Mouse (Mus musculus) E14TG2a.4 (cell line): Measurements from ENCODE around the gene Hspa2.
"Not testable (repeated sequence)": the region's sequence is repeated elsewhere in the genome, so short reads cannot be mapped to it uniquely, and the experiment has no call there.

Experiments
- H3K27me3 ChIP-seq: 2 replicates; pipeline ENCODE4 v1.6.1; 2014; ENCODE audit warnings: low read length, control low read depth; ENCODE audit not compliant: insufficient read depth
- H3K36me3 ChIP-seq: 2 replicates; pipeline ENCODE4 v1.6.1; 2014; ENCODE audit warnings: low read length, control low read depth; ENCODE audit not compliant: insufficient read depth
- H3K4me1 ChIP-seq: replicated peaks from 2 replicates; pipeline ENCODE4 v1.6.1; 2014; ENCODE audit warnings: low read depth, low read length, control low read depth
- H3K4me3 ChIP-seq: replicated peaks from 2 replicates; pipeline ENCODE4 v1.5.1; 2014; ENCODE audit warnings: mild to moderate bottlenecking, low read length
- H3K9me3 ChIP-seq: 2 replicates; pipeline ENCODE4 v1.6.1; 2014; ENCODE audit warnings: low read length, control low read depth
- CTCF ChIP-seq: conservative IDR thresholded peaks from 2 replicates; pipeline ENCODE4 v1.5.1; 2014; ENCODE audit warnings: low read length
- NANOG ChIP-seq: IDR thresholded peaks from 2 replicates; pipeline ENCODE4 v1.6.1; 2014; ENCODE audit warnings: borderline replicate concordance, low read length, mixed read lengths
- POU5F1 ChIP-seq: IDR thresholded peaks from 2 replicates; pipeline ENCODE4 v1.6.1; 2014; ENCODE audit warnings: low read length, borderline replicate concordance

The Hspa2 gene

GRCm38 (mm10) chr12:76435549-76435948 is 31.6 kb downstream of the Hspa2 start:
- no peaks in the 10 kb centered on the region for H3K9me3 ChIP-seq
- peaks cover 42% of the 10 kb centered on the region for H3K27me3 ChIP-seq
- peak overlapping the region; percentile 75 for H3K4me3 ChIP-seq
- no peaks in the 10 kb centered on the region for H3K36me3 ChIP-seq
- TF ChIP-seq NANOG (no peak), POU5F1 (no peak), CTCF (no peak)
- peaks cover 15% of the 10 kb centered on the region for H3K4me1 ChIP-seq

GRCm38 (mm10) chr12:76443488-76443887 is 39.5 kb downstream of the Hspa2 start:
- not testable (repeated sequence) for H3K4me3 ChIP-seq, H3K27me3 ChIP-seq
- Histone ChIP-seq H3K36me3 (peaks cover 27% of the 10 kb centered on the region), H3K9me3 (peaks cover 10% of the 10 kb centered on the region; the same call in 1 of the 2 replicates), H3K4me1 (peaks cover 47% of the 10 kb centered on the region)

- peaks cover 52% of the 10 kb centered on the region for H3K4me1 ChIP-seq
- H3K36me3 ChIP-seq = peaks cover 35% of the 10 kb centered on the region
- H3K9me3 ChIP-seq = peaks cover 10% of the 10 kb centered on the region; the same call in 1 of the 2 replicates
- H3K4me3 ChIP-seq = peak overlapping the region; percentile 80
- H3K27me3 ChIP-seq = no peaks in the 10 kb centered on the region
- no peak for TF ChIP-seq POU5F1
- TF ChIP-seq NANOG = no peak
- no peak for TF ChIP-seq CTCF
Observed at GRCm38 (mm10) chr12:76444359-76444772, 40.4 kb downstream of the Hspa2 start.

- Histone ChIP-seq H3K4me1 (peaks cover 57% of the 10 kb centered on the region), H3K36me3 (peaks cover 40% of the 10 kb centered on the region), H3K4me3 (peak overlapping the region; percentile 80), H3K27me3 (no peaks in the 10 kb centered on the region), H3K9me3 (peaks cover 10% of the 10 kb centered on the region; the same call in 1 of the 2 replicates)
- TF ChIP-seq POU5F1 = no peak
- TF ChIP-seq CTCF = no peak
- TF ChIP-seq NANOG = no peak
Observed at GRCm38 (mm10) chr12:76444862-76445261, 40.9 kb downstream of the Hspa2 start.

DNA sequence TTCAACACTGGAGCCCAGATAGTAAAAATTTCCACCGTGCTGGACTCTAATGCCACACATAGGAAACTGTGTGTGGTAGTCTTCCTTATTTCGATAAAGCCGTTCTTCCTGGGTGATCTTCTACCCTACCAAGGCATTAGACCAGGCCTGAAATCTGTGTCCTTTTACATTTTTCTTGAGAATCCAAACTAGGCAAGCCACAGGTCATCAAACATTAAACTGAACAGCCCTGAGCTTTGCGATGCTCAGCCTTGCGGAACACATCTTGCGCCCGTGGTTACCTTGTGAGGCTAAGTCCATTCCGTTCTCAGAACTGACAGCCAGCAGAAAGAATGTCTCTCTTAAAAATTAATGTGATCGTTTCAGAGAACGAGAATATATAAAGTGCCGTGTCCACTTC is 42.2 kb downstream of the Hspa2 start:
- H3K36me3 ChIP-seq = peaks cover 54% of the 10 kb centered on the region
- H3K4me1 ChIP-seq = peaks cover 65% of the 10 kb centered on the region
- no peak overlapping the region for H3K4me3 ChIP-seq
- TF ChIP-seq POU5F1 (no peak), NANOG (no peak), CTCF (no peak)
- peaks cover 10% of the 10 kb centered on the region; the same call in 1 of the 2 replicates for H3K9me3 ChIP-seq
- no peaks in the 10 kb centered on the region for H3K27me3 ChIP-seq

DNA sequence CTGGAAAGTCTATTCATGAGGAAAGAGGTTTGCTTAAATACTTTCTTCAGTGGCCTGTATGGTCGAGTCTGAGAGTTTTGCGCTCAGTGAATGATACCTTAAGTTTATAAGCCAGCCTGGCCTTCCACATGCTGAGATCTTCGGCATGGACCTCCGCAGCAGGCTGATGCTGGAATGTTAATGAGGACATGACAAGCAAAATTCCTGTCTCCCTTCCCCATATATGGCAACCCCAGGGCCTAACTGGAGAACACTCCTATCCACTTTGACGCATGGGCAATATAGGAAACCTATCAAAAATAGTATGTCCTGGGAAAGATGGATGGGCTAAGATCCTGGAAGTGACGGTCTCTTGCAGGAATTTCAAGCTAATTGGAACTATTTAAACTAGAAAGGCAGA is 44.2 kb downstream of the Hspa2 start:
- peaks cover 62% of the 10 kb centered on the region for H3K36me3 ChIP-seq
- no peaks in the 10 kb centered on the region for H3K27me3 ChIP-seq
- TF ChIP-seq NANOG = no peak
- no peak for TF ChIP-seq POU5F1
- no peak for TF ChIP-seq CTCF
- no peaks in the 10 kb centered on the region for H3K9me3 ChIP-seq
- no peak overlapping the region for H3K4me3 ChIP-seq
- peaks cover 76% of the 10 kb centered on the region for H3K4me1 ChIP-seq

- TF ChIP-seq POU5F1 (no peak), NANOG (peak; percentile 27; the same call in 1 of the 2 replicates), CTCF (no peak)
- Histone ChIP-seq H3K9me3 (no peaks in the 10 kb centered on the region), H3K27me3 (no peaks in the 10 kb centered on the region), H3K4me3 (no peak overlapping the region), H3K36me3 (peaks cover 52% of the 10 kb centered on the region), H3K4me1 (peaks cover 56% of the 10 kb centered on the region)
Observed at GRCm38 (mm10) chr12:76452203-76452602, 48.2 kb downstream of the Hspa2 start.
